ENCODE assay signal across 31 mouse cellular contexts in the genomic region with DNA sequence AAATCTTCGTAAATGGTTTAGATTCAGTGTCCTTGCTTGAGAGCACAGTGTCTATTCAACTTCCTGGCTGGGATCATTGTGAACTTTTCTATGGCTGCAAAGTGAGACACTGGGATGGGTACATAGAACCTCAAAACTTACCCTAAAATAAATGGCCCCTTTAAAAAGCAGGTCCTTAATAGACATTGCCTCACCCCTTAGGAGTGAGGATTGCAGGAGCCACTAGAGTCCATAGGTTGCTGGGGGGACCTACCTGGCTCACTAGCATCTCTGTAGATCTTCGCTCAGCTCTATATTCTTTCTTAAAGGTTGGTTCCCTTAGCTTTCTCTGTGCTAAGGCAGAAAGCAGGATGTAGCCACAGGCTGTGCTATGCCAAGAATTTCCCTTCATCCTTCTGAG.
"Had no signal": no experiment of that assay in that cellular context is flagged by ENCODE, and none has a peak within 500 bp of the region (broad histone marks: within the 10 kb centered on the region; RNA-seq: fewer than 3 reads in every experiment).

No protein-coding gene starts in this region.

- DNase-seq: left cerebral cortex, postnatal 4 days; liver; liver, embryonic 13.5 days; liver, postnatal 0 days; lung, adult 18-20 months; lung, adult 2 months; lung, embryonic 14.5 days; lung, postnatal 10 days; lung, postnatal 14 days; lung, postnatal 36 days; lung, postnatal 4 days; midbrain, embryonic 14.5 days had no signal

- H3K9ac ChIP-seq: limb, embryonic 12.5 days; limb, embryonic 13.5 days; limb, embryonic 15.5 days; liver, embryonic 12.5 days; liver, embryonic 13.5 days; liver, embryonic 14.5 days; liver, embryonic 15.5 days; liver, postnatal 0 days; lung, embryonic 14.5 days; lung, embryonic 15.5 days; midbrain, embryonic 12.5 days; midbrain, embryonic 13.5 days; neural tube, embryonic 12.5 days had no signal

- ATAC-seq: liver, embryonic 12.5 days; liver, postnatal 0 days; lung, postnatal 0 days; midbrain, embryonic 13.5 days; midbrain, embryonic 16.5 days had no signal

- H3K27ac ChIP-seq: left cerebral cortex, adult 2 months; limb, embryonic 10.5 days; limb, embryonic 12.5 days; limb, embryonic 13.5 days; limb, embryonic 15.5 days; liver, embryonic 12.5 days; liver, embryonic 13.5 days; liver, embryonic 14.5 days; liver, embryonic 15.5 days; lung, embryonic 15.5 days; macrophage; midbrain, embryonic 10.5 days; midbrain, embryonic 12.5 days; midbrain, embryonic 13.5 days; neural tube, embryonic 12.5 days had no signal

- H3K27me3 ChIP-seq: limb, embryonic 12.5 days; limb, embryonic 13.5 days; limb, embryonic 15.5 days; liver, embryonic 12.5 days; liver, embryonic 13.5 days; liver, embryonic 15.5 days; lung, embryonic 15.5 days; megakaryocyte, embryonic 14.5 days; midbrain, embryonic 12.5 days; midbrain, embryonic 13.5 days; neural tube, embryonic 12.5 days had no signal

- H3K9me3 ChIP-seq: limb, embryonic 10.5 days; limb, embryonic 12.5 days; limb, embryonic 13.5 days; limb, embryonic 15.5 days; liver, embryonic 12.5 days; liver, embryonic 13.5 days; liver, embryonic 15.5 days; lung, embryonic 15.5 days; megakaryocyte, embryonic 14.5 days; midbrain, embryonic 10.5 days; midbrain, embryonic 12.5 days; midbrain, embryonic 13.5 days; neural tube, embryonic 12.5 days had no signal

- H3K4me1 ChIP-seq: limb, embryonic 10.5 days; midbrain, embryonic 10.5 days; midbrain, embryonic 12.5 days; midbrain, embryonic 13.5 days; neural tube, embryonic 12.5 days had no signal

- H3K36me3 ChIP-seq: limb, embryonic 10.5 days; liver, embryonic 12.5 days; liver, embryonic 15.5 days; lung, embryonic 15.5 days; midbrain, embryonic 10.5 days; midbrain, embryonic 12.5 days; midbrain, embryonic 13.5 days; neural tube, embryonic 12.5 days had no signal

- H3K4me3 ChIP-seq: left cerebral cortex, adult 2 months; limb, embryonic 10.5 days; limb, embryonic 12.5 days; limb, embryonic 13.5 days; limb, embryonic 15.5 days; liver, embryonic 12.5 days; liver, embryonic 13.5 days; liver, embryonic 15.5 days; lung, embryonic 15.5 days; megakaryocyte, embryonic 14.5 days; midbrain, embryonic 10.5 days; midbrain, embryonic 12.5 days; midbrain, embryonic 13.5 days; myocyte; neural tube, embryonic 12.5 days had no signal

- H3K4me2 ChIP-seq: limb, embryonic 12.5 days; limb, embryonic 13.5 days; limb, embryonic 15.5 days; liver, embryonic 11.5 days; liver, embryonic 12.5 days; liver, embryonic 13.5 days; liver, embryonic 15.5 days; lung, embryonic 14.5 days; lung, embryonic 15.5 days; midbrain, embryonic 12.5 days; midbrain, embryonic 13.5 days; neural tube, embryonic 12.5 days had no signal
